Mouse (Mus musculus) adrenal gland, postnatal 4 days (tissue): Measurements from ENCODE around the gene Bcl10. TPM values are rescaled to one million over a fixed set of nuclear protein-coding genes. Genes with fewer than 3 reads are reported as not detected.
"Not testable (repeated sequence)": the region's sequence is repeated elsewhere in the genome, so short reads cannot be mapped to it uniquely, and the experiment has no call there.

Experiments
- DNase-seq, 2 experiments: peaks; one replicate each; pipeline ENCODE4 v3.0.0; 2021 to 2022; ENCODE audit warnings: low spot score in 2 of 2, mixed read lengths in 2 of 2
- long read RNA-seq, 2 experiments: library from polyadenylated mRNA; stranded (forward); transcript quantifications; one replicate each; pipeline ENCODE4 v2.0.0; 2021
- total RNA-seq, 2 experiments: library from RNA; stranded (reverse); gene quantifications; 2 replicates each; pipeline ENCODE4 v1.2.3; 2021

Bcl10 gene
- total RNA-seq = 10 to 100 TPM; 27.7 to 28.8 TPM
- long read RNA-seq, experiment 1, transcript Bcl10-201 (3 exons, 1,949 nt) = major isoform, 38 of 41 reads
- long read RNA-seq, experiment 1, partial matches to known transcripts = 0 of 41 reads
- long read RNA-seq, experiment 1, other reads (novel, unspliced or antisense) = 3 of 41 reads
- long read RNA-seq, experiment 2, transcript Bcl10-201 (3 exons, 1,949 nt) = major isoform, 68 of 73 reads
- long read RNA-seq, experiment 2, partial matches to known transcripts = 1 of 73 reads
- long read RNA-seq, experiment 2, other reads (novel, unspliced or antisense) = 4 of 73 reads

DNA sequence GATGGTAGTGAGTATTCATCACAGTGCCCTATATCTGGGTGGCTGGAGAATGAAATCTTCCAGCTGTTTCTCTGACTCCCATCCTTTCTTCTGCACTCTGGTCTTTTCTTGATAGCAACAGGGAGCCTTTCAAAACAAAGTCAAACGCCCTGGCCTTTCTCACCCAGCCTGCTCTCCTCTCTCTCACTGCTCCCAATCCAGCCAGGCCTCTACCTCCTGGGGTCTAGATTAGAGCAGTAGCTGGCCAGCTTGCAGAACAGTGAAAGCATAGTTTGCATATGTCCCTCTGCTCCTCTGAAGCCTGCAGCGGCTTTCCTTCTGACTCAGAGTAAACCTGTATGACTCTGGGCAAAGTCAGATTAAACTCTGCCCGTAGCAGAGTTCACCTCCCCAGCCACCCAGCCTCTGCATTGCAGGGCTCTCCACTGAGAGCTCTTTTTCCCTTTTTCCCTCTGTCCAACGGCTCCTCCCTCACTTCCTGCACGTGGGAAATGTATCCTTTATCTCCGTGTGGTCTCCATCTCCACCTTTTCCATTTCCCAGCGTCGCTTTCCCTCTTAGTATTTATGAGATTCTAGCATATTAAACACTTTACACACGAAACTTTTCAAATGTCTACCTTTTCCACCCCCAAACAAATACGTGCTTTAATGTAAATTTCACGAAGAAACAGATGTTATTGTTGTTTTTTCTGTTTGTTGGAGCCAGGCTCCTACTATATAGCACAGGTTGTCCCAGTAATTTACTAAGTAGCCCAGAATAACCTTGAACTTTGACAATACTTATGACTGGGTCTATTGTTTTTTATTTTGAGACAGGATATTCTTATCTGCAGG is at the start of gene Bcl10:
Gene Bcl10, plus strand, starts transcription at position 786 of the 836 bp plus-strand sequence.
- DNase-seq = no peak

DNA sequence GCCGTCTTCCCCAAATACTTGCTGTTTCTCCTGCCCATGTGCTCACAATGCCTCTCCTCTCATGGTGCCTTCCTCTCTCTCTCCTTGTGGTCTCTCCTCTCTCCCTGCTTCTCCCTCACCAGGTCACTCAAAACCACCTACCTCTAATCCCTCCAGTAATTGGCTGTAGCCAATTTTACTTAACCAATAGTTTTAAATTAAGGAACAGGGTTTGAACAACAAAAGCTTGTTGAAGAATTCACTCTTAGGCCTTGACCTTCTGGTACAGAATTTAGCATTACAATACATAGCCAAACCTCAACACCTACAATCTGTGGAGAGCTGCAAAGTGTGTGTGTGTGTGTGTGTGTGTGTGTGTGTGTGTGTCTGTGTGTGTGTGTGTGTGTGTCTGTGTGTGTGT is 49.3 kb upstream of the Bcl10 start:
- no peak for DNase-seq

DNA sequence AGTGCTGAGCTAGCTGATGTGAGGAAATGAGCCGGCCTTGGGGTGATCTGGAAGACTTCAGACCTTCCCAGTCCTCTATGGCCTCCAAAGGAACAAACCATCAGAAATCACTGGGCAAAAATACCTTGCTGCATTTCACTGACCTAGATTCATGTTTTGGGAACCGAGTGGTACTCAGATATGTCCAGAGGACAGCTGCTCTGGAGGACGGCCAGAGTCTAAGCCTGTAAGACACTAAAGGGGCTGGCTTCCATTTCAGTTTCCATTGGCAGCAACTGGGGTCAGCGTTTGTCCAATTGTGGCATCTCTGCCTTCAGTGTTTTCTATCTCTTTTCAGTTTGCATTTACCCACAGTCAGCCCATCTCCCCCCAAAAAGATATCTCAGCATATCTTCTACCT is 48.5 kb upstream of the Bcl10 start:
- DNase-seq = no peak

DNA sequence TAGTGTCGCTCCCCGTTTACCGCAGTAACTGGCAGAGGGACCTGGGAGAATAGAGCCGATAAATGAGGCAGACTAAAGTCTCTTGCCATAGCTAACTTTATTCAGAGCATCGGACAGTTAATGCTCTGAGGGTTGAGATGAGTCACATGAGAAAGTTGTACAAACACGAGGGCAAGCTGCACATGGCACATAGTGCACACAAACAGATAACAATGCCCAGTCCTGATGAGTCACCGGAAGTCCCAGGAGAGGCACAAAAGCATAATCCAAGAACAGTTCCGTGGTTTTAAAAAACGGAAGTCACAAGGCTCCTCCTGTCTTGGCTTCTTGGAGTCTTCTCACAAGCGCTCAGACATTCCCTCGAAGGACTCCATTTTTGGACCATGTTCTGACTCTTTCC is 46.5 kb upstream of the Bcl10 start:
- DNase-seq = no peak

DNA sequence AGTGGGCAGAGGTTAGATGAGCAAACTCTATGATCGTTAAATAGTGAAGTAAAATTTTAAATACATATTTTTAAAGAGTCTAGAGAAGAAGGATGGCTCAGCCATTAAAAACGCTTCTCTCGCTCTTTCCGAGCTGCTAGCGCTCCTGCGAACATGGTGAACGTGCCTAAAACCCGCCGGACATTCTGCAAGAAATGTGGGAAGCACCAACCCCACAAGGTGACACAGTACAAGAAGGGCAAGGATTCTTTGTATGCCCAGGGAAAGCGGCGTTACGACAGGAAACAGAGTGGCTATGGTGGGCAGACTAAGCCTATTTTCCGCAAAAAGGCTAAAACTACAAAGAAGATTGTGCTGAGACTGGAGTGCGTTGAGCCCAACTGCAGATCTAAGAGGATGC is 43.7 kb upstream of the Bcl10 start:
- DNase-seq = not testable (repeated sequence)

DNA sequence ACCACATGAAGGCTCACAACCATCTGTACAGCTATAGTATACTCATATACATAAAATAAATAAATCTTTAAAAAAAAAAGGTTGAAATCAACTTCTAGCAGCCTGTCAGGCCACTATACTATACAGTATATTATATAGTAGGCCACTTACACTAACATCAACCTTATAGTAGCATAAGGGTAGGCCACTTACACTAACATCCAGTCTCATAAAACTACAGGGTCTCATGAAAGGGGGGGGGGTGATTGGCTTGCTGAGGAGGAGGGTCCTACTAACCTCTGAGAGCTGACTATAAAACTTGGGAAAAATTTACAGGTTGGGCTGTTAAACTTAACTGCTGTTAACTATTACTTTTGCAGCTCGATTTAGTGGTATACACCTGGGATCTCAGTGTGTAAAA is 42.3 kb upstream of the Bcl10 start:
- DNase-seq = no peak

DNA sequence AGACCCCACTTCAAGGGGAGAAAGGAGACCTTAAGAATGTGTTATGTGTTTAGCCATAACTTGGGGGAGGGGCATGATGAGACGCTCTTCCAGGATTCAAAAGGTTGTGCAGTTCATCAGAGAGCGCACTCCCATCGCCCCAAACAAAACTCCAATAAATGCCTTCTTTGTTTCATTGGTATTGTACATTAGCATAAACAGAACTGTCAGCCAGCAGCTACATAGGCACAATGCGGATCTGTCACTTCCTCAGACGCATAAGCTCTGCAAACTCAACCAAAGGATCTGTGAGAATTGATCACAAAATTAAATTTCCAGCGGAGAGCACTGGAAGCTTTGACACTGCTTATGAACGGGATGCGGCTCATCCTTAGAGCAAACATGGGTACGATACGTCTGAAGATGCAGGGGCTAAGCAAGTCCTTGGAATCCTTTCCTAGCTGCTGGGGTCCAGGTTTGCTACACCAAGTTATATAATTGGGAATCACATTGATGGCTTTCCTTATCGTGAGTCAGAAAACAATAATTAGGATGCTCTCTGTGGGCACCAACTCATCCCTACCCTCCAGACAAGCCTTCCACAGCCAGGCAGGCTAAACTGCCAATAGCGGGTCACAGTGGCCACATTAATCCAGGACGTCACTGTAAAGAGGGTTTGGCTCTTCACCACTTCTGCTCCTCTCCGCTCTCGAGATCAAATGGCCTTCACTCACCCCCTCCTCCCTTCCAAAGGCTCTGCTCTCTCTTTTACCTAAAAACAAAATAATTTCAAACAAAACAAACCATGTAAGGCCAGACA is 40.3 kb upstream of the Bcl10 start:
- DNase-seq = no peak

DNA sequence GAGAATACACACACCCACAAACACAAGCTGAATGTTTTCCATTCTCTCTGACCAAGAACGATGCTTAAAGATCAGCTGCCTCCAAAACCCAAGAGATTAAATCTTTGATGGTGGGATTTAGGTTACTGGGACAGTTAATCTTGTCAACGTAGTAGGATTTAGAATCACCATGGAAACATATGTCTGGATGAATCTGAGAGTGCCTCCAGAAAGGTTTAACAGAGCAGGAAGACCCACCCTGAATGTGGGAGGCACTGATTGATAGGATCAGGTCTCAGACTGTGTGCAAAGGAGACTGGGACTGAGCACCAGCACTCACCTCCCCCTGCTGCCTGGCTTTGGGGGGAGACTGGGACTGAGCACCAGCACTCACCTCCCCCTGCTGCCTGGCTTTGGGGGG is 39.4 kb upstream of the Bcl10 start:
- no peak for DNase-seq

DNA sequence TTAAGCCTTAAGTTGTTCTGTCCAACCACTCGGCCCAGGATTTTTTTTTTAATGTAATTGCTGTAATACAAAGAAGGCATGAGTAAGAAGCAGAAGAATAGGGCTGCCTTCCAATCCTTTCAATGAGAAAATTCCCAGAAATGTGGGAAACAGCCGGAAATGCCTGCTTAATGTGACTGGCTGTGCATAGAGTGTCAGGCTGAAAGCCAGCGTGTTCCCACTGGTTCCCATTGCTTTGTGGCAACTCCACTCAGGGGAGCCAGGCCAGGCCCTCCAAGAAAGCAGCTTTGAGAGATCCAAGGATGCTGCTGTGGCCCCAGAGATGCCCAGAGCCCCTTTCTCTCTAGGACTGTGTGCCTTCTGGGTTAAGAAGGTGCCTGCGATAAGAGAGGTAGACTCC is 37.2 kb upstream of the Bcl10 start:
- no peak for DNase-seq

DNA sequence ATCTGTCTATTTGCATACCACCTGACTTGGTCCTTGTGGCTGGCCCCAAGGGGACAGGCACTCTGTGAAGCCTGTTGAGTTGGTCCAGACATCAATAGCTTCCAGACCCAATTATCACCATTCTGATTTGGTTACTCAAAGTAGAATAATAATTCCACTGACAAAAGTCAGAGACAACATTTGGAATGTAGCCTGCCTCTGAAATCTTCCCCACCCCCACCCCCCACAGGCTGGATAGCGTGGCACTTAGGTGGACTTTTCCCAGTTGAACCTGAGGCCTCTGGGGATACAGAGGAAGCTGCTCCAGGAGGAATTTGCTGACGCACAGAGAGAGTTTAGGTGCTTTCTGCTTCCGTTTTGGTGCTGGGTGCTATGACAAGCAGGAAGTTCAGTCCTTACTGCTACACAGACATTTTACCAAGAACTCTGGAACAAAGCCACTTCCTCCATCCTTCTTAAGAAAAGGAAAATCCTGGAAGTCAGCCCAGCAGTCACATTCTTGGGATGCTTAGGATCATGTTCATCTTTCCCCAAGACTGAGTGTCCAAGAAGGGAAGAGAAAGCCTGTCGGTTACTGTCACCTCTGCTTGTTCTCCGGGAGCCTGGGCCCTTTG is 36.6 kb upstream of the Bcl10 start:
- DNase-seq = no peak

DNA sequence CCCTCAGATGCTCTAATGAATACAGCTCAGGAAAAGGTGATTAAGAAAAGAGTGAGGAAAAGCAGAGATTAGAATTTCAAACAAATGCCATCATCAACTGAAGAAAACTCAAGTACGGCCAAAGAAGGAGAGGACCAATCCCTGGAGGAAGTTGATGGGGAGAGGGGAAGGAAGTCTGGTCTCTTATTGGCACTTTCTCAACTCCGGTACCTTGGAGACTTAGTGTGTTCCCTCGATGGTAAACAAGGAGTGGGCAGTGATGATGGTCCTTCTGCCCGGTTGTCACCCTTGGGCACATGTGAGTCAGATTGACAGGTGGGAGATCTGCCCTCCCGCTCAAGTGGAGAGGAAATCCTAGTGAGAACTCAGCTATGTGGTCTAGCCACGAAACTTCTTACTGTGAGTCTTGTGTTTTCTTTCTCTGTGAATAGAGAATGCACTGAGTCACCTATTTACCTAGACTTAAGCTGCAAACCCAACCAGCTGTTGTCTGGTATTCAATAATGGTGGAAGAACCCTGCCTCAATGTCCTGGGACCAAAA is 35.1 kb upstream of the Bcl10 start:
- DNase-seq = no peak

DNA sequence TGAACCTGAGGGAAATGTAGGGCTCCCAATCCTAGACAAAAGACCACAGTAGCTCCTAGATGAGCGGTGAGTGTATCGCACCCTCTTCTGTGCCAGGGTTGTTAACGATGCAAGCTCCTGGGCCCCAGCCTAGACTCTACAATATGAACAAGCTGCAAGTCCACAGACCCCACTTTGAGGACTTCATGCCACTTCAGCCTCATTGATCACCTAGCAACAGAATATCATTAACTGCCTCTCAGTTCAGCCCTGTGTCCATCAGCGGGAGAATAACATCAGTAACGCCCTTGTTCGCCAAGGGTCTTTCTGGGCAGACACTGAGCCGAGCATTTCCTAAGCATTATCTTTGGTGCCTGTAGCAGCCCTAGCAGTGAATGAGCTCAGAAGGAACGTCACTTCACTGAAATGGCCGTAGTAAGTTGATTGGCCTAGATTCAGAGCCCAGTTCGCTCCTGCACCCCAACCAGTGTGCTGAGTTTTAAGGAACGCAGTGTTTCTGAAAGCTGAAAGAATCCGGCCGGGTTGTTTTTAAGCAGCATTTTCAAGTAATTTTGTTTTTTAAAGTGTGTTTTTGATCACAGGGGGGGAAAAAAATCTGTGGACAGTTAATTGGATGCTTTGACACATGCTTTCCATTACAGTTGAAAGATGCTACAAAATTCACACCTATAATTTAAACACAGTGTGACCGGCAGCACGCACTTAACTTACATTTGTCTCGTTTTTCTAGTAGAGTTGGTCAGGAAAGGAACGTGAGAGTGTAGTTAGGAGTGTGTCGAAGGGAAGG is 32.1 kb upstream of the Bcl10 start:
- DNase-seq = no peak

DNA sequence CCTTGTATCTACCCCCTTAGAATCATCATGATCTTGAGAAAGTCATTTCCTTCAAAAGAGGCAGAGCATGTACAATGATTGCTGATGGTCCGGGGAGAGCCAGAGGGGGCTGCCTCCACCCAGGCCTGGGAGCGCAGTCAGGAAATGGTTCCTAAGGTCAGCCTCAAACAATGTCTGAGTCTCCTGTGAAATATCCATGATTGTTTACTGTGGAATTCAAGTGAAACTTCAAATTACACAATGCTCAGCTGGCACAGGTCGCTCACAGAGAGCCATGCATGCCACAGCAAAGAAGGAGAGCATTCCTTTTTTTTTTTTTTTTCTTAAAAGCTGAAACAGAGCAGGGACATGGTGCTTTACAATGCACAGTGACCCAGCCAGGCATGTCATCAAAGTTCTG is 30.2 kb upstream of the Bcl10 start:
- DNase-seq = no peak

DNA sequence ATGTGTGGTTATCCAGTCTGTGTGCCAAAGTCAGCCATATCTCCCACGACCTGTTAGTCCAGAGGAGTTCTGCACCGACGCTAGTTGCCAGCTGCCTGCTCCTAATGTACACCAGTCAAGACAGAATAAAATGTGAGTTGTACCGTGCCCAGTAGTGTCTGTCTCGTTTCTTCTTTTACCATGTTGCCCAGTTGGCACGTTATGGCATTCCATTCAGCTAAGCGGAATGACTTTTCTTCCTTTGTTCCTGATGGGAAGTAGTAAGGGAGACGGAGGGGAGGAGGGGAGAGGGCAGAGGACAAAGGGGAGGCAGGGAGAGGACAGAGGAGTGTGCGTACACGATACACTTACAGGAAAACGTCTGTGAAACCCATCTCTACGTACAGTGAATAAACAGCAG is 28.5 kb upstream of the Bcl10 start:
- DNase-seq = no peak

DNA sequence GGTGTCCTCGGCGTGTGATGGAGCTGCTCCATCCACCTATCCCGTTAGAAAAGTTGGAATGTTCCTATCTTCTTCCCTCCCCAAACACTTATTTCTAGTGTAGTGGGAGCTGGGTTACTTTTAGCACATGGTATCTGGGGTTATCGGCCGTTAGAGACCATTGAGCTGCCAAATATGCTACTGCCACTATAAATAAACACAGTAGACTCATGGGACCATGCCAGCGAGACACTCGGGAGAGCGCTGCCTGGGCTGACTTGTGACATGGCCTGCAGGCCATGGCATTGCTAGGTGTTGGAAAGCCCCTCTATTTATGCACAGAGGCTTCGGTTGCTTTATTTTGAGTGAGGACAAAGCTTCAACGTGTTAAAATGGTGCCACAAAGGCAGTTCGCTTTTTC is 24.9 kb upstream of the Bcl10 start:
- DNase-seq = no peak

DNA sequence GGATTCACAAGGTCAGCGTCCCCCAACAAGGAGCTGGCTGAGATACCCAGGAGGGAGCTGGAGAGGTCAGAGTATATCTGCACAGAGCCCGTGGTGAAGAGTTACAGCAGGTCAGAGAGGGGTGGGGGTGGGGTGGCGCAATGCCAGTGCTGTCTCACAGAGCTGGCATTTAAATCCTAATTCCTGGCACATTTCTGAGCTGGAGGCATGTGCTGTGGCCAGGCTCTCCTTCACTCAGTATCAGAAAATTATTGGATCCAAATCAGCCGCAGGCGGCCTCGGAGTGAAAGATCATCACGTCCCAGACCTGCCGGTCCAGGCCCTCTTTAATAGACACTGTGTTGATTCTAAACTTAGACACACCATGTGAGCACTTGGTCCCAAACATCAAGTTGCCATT is 22.8 kb upstream of the Bcl10 start:
- DNase-seq = no peak

DNA sequence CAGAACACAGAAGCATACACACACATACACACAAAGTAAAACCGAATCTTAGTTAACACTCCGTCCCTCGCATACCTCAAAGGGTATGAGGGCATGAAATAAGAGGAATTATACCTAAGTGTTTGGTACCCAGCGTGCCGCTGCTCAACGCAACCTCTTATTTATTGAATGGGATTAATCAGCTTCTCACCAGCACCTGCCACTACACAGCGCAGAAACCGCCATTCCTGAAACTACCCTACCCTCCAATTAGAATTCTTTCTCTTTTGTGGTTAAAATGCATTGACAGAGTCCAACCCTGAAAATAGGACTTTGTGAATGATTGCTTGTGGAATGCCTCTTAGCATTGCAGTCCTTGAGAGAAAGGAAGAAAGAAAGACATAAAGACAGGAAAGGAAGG is 19.1 kb upstream of the Bcl10 start:
- no peak for DNase-seq

DNA sequence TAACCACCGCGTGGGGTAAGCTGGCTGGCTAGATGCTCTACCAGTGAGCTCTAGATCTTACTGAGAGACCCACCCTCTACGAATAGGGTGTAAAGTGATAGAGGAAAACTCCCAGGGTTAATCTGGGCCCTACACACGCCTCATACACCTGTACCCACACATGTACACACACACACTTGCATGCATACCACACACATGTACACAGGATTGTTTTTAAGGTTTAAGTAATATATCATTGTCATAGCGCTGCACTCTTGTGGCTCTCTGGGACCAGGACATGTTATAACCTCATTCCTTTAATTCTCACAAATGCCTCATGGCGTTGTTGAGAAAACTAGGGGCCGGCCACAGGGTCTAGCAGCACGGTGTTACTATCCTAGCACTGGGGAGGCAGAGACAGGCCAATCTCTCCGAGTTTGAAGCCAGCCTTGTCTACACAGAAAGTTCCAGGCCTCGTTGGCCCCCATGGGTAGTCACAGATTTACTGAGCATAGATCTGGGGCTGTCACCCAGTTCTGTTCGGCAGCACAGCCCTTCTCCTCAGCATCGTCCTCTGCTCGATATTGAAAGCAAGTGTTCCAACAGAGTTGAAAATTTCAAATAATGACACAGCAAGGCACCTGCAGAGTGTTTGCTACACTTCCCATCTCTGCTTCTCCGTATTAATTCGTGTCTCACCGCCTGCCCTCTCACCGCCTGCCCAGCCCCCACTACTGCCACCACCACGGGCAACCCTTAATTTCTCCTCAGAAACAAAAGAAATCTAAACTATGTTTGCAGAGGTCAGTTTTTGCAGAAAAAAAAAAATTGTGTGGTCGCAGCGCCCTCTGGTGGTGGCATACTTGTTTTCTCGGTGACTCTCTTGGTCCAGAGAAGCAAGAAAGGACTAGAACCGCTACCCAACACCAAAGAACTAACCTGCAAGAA is 17.5 kb upstream of the Bcl10 start:
- peak in 1 of 2 experiments; percentile 26 for DNase-seq

DNA sequence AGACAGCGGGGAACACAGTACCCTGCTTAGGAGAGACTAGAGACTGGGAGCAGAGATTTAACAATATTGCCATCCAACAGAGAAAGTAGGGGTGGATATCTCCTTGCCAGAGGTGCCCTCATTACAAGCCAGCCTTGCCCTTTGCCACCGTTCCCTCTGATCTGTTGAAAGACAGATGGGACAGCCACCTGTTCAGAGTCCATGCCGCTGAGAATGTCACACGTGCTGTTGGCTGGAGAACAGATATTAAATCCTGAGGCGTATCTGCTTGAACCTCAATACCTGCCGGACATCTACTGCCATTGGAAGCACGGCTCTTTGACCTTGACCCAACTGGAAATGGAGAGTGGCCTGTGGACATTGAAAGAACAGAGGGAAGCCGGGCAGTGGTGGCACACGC is 16.0 kb upstream of the Bcl10 start:
- no peak for DNase-seq
